Mouse (Mus musculus): ENCODE data around the gene Ide.
"Not testable (repeated sequence)": the region's sequence is repeated elsewhere in the genome, so short reads cannot be mapped to it uniquely, and the experiment has no call there.

Ide gene

GRCm38 (mm10) chr19:37263943-37264897 lies 73.4 kb downstream of the Ide start:
- peak; percentile 58 for DNase-seq

- peak; percentile 24 for DNase-seq
Measured at GRCm38 (mm10) chr19:37263566-37263942, 74.1 kb downstream of the Ide start.

- no peak for DNase-seq
Measured at GRCm38 (mm10) chr19:37262389-37262788, 75.3 kb downstream of the Ide start.

GRCm38 (mm10) chr19:37255321-37255720 lies 82.3 kb downstream of the Ide start:
- no peak for DNase-seq

- no peak for DNase-seq
Measured at GRCm38 (mm10) chr19:37252104-37252503, 85.5 kb downstream of the Ide start.

GRCm38 (mm10) chr19:37248199-37248598 lies 89.5 kb downstream of the Ide start:
- DNase-seq, result no peak

GRCm38 (mm10) chr19:37246859-37247258 lies 90.8 kb downstream of the Ide start:
- DNase-seq, result no peak

GRCm38 (mm10) chr19:37242707-37243106 lies 94.9 kb downstream of the Ide start:
- no peak for DNase-seq

GRCm38 (mm10) chr19:37241201-37241600 lies 96.5 kb downstream of the Ide start:
- peak; percentile 24 for DNase-seq

GRCm38 (mm10) chr19:37239096-37239495 lies 98.6 kb downstream of the Ide start:
- DNase-seq, result peak; percentile 72

- DNase-seq, result peak; percentile 31
Measured at GRCm38 (mm10) chr19:37238651-37239050, 99.0 kb downstream of the Ide start.

GRCm38 (mm10) chr19:37237712-37238437 lies 99.8 kb downstream of the Ide start:
- DNase-seq, result no peak

- no peak for DNase-seq
Measured at GRCm38 (mm10) chr19:37237306-37237705, 100.3 kb downstream of the Ide start.

- peak; percentile 81 for DNase-seq
Measured at GRCm38 (mm10) chr19:37235818-37236217, 101.8 kb downstream of the Ide start.

GRCm38 (mm10) chr19:37233561-37234539 lies 103.8 kb downstream of the Ide start:
- no peak for DNase-seq

- not testable (repeated sequence) for DNase-seq
Measured at GRCm38 (mm10) chr19:37232598-37232997, 105.1 kb downstream of the Ide start.

GRCm38 (mm10) chr19:37225197-37225862 lies 112.3 kb downstream of the Ide start:
- DNase-seq, result no peak

Measured in lung, postnatal 10 days (tissue).